Mouse (Mus musculus) heart, adult 2 months (tissue): ENCODE data around the gene 1700007K13Rik.

Source experiments
- CTCF ChIP-seq: fragments of 200-600 bp; IDR thresholded peaks from 2 replicates; pipeline ENCODE4 v1.8.1; 2022; ENCODE audit warnings: antibody characterized with exemption, mild to moderate bottlenecking, moderate library complexity
- POLR2A ChIP-seq: fragments of 200-500 bp; IDR thresholded peaks from 2 replicates; pipeline ENCODE4 v1.6.1; 2011; ENCODE audit warnings: mild to moderate bottlenecking, low read depth, low read length, control low read depth; ENCODE audit not compliant: insufficient read depth

GRCm38 (mm10) chr2:28416511-28416910 is 49.6 kb downstream of the 1700007K13Rik start:
- TF ChIP-seq CTCF: no peak
- TF ChIP-seq POLR2A: no peak
